Mouse (Mus musculus) myocyte (in vitro differentiated cells): Measurements from ENCODE around the gene Npsr1.

ENCODE experiments used
- MYOD1 ChIP-seq, 3 experiments: IDR thresholded peaks; one replicate each; pipeline ENCODE4 v1.6.1; 2011; ENCODE audit warnings: control low read depth in 2 of 3, low read depth in 2 of 3, mild to moderate bottlenecking in 2 of 3, moderate library complexity in 1 of 3; ENCODE audit not compliant: insufficient read length in 2 of 3, control insufficient read depth in 1 of 3
- MYOG ChIP-seq, 3 experiments: IDR thresholded peaks; one replicate each; pipeline ENCODE4 v1.6.1; 2011; ENCODE audit warnings: control low read depth in 2 of 3, low read depth in 2 of 3, mild to moderate bottlenecking in 2 of 3; ENCODE audit not compliant: insufficient read length in 2 of 3, control insufficient read depth in 1 of 3, insufficient read depth in 1 of 3
- POLR2A ChIP-seq: IDR thresholded peaks from one replicate; pipeline ENCODE4 v1.6.1; 2011; ENCODE audit warnings: low read depth, mild to moderate bottlenecking, control low read depth, moderate library complexity; ENCODE audit not compliant: insufficient read length
- POLR2AphosphoS2 ChIP-seq: IDR thresholded peaks from one replicate; pipeline ENCODE4 v1.6.1; 2011; ENCODE audit warnings: low read depth, control low read depth; ENCODE audit not compliant: insufficient read length

DNA sequence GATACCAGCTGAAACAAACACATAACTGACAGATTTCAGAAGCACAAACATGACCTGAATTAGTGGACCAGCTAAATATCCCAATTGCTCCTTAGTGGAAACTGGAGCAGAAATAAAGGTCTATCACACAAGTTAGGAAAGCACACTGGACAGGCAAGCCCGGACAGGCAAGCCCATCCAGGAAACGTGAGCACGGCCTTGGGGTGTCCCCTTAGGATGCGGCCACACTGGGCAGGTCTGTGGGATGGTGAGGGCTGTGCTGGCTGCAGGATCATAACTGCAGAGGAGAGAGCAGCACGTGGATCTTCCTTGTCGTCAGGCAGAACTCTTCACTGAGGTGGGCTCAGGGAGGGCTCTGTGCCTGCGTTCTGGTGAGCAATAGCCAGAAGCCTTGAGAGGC is at the start of gene Npsr1:
- TF ChIP-seq POLR2AphosphoS2 (no peak), MYOD1 (IDR thresholded peaks at IDR 0.05; ENCODE audit: control insufficient read depth in 1 of 3, insufficient read length in 2 of 3, low read depth in 2 of 3) (no peak), MYOG (IDR thresholded peaks at IDR 0.05; ENCODE audit: control insufficient read depth in 1 of 3, insufficient read depth in 1 of 3, insufficient read length in 2 of 3, low read depth in 2 of 3) (no peak), POLR2A (no peak)
